Mouse (Mus musculus) brain, embryonic 14.5 days (tissue): Measurements from ENCODE around the gene Pou2f3.

Source experiments
- CTCF ChIP-seq: fragments of 200-500 bp; IDR thresholded peaks from 2 replicates; pipeline ENCODE4 v1.5.1; 2012; ENCODE audit warnings: inconsistent platforms, mild to moderate bottlenecking, moderate library complexity, borderline replicate concordance; ENCODE audit not compliant: insufficient read depth, insufficient read length; ENCODE audit errors: extremely low read depth
- POLR2A ChIP-seq: fragments of 200-500 bp; IDR thresholded peaks from 2 replicates; pipeline ENCODE4 v1.6.1; 2012; ENCODE audit warnings: mild to moderate bottlenecking, inconsistent platforms, borderline replicate concordance; ENCODE audit not compliant: poor library complexity, insufficient read depth, insufficient read length, severe bottlenecking; ENCODE audit errors: extremely low read depth

GRCm38 (mm10) chr9:43251786-43252185 is 41.6 kb upstream of the Pou2f3 start:
- no peak for TF ChIP-seq CTCF
- no peak for TF ChIP-seq POLR2A
